Mouse (Mus musculus): ENCODE measurements at regions not wholly inside any gene's neighbourhood (a gene's known extent, or its start where the extent isn't known, plus 50 kb on each side); places are given as distances from the start of the nearest gene placed in this dataset.
A peak's percentile ranks its signal among the peaks of the same experiment; 100 is the strongest.

DNA sequence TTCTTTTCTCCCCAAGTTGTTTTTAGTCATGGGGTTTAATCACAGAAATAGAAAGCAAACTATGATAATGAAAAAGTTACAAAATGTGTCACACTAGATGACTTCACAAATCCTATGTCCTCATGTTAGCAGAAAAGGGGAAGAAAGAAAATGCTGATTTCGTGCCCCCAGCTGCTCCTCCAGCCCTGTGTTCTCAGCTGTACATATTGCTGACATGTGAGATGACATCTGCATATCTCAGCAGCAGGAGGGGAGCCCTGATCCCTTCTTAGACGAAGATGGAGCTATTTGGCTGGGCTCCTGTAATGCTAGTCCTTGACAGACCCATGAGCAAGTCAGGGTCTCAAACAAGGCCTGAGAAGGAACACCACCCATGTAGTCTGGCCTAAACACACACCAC, 162.1 kb upstream of the Pgrmc2 start:
- H3K4me1 ChIP-seq (replicated peaks): no peaks in the 10 kb centered on the region
- no peak overlapping the region for H3K4me3 ChIP-seq (replicated peaks)
- no peak overlapping the region for H3K9ac ChIP-seq
- ATAC-seq (ENCODE audit: insufficient read depth): no peak
- 23% methylated on average over 2 of the region's 2 CpGs for WGBS (ENCODE audit: insufficient replicate concordance)
- no peaks in the 10 kb centered on the region for H3K36me3 ChIP-seq (replicated peaks)
- no peak overlapping the region for H3K4me2 ChIP-seq
- H3K27ac ChIP-seq (replicated peaks): no peak overlapping the region
- no peaks in the 10 kb centered on the region for H3K27me3 ChIP-seq
- no peaks in the 10 kb centered on the region for H3K9me3 ChIP-seq (replicated peaks)

DNA sequence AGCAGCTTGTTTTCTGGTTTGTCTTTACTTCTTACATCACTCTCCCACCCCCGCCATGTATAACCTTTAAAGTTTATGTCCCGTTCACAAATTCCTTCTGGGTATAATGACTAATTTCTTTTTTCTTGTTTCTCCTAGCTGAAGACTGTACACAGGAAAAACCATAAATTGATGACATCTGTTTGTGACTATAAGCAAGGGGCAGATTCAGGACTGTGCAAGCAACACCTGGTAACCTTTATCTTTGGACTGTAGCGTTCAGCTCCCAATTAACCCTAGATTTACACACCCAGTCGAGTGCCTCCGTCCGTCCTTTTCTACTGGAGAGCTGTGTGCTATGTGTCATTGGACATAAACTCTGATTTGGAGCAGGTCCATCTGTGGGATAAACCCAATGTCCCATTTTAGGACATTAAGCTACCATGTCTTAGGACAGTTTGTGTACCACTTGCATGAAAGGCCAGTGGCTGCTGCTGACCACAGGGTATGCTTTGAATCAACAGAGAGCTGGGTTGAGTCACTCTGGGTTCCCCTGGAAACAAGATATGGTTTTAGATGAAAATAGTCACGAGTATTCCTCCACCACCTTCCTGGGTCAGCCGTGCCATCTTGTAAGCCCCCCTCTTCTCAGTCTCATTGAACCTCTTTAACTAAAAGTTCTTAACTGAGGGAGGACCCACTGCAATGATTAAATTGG, 159.2 kb upstream of the Pgrmc2 start:
- Histone ChIP-seq H3K4me2 (no peak overlapping the region), H3K9me3 (replicated peaks) (no peaks in the 10 kb centered on the region), H3K36me3 (replicated peaks) (no peaks in the 10 kb centered on the region), H3K27me3 (no peaks in the 10 kb centered on the region), H3K27ac (replicated peaks) (no peak overlapping the region), H3K4me3 (replicated peaks) (no peak overlapping the region), H3K9ac (no peak overlapping the region), H3K4me1 (replicated peaks) (no peaks in the 10 kb centered on the region)
- no peak for ATAC-seq (ENCODE audit: insufficient read depth)
- 66% methylated on average over 8 of the region's 8 CpGs for WGBS (ENCODE audit: insufficient replicate concordance)

DNA sequence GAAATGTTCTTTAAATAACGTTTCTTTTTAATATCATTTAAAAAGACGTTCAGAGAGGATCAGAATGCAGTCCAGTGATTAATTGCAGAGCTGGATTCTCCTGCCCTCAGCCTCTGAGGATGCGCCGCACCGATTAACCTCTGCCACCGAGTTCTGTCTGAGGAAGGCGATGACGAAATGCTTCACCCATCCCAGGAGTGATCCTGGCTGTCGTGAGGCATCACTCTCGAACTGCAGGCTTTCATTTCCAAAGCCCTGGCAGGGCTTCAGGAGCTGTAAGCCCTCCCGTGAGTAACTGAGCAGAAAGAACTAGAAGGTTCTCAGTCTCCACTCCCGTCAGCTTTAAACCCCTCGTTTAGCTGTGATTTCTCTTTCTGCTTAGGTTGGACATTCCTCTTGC, 157.0 kb upstream of the Pgrmc2 start:
- no peaks in the 10 kb centered on the region for H3K4me1 ChIP-seq (replicated peaks)
- H3K27me3 ChIP-seq: no peaks in the 10 kb centered on the region
- H3K36me3 ChIP-seq (replicated peaks): no peaks in the 10 kb centered on the region
- no peak overlapping the region for H3K9ac ChIP-seq
- no peak overlapping the region for H3K4me3 ChIP-seq (replicated peaks)
- WGBS (ENCODE audit: insufficient replicate concordance): 62% methylated on average over 13 of the region's 13 CpGs
- no peak overlapping the region for H3K4me2 ChIP-seq
- H3K9me3 ChIP-seq (replicated peaks): no peaks in the 10 kb centered on the region
- no peak overlapping the region for H3K27ac ChIP-seq (replicated peaks)
- ATAC-seq (ENCODE audit: insufficient read depth): no peak

DNA sequence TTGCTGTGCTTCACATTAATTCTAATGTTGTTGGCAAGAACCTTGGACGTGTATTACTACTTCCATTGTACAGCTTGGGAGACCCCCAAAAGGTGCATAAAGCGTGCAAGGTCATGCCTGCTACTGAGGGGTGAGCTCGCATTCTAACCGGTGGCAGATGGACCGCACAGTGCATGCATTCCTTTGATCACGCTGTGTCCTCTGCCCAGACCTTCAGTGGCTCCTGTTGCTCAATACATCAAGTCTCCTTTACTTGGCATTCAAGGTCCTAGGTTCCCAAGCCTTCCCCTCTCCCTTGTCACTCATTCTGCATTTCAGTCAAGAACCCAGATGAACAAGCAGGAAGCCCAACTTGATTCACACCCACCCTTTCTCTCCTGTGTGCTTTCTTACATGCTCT, 156.4 kb upstream of the Pgrmc2 start:
- 73% methylated on average over 6 of the region's 6 CpGs for WGBS (ENCODE audit: insufficient replicate concordance)
- Histone ChIP-seq H3K9me3 (replicated peaks) (no peaks in the 10 kb centered on the region), H3K4me1 (replicated peaks) (no peaks in the 10 kb centered on the region), H3K9ac (no peak overlapping the region), H3K4me3 (replicated peaks) (no peak overlapping the region), H3K36me3 (replicated peaks) (no peaks in the 10 kb centered on the region), H3K4me2 (no peak overlapping the region), H3K27ac (replicated peaks) (no peak overlapping the region), H3K27me3 (no peaks in the 10 kb centered on the region)
- ATAC-seq (ENCODE audit: insufficient read depth): no peak

DNA sequence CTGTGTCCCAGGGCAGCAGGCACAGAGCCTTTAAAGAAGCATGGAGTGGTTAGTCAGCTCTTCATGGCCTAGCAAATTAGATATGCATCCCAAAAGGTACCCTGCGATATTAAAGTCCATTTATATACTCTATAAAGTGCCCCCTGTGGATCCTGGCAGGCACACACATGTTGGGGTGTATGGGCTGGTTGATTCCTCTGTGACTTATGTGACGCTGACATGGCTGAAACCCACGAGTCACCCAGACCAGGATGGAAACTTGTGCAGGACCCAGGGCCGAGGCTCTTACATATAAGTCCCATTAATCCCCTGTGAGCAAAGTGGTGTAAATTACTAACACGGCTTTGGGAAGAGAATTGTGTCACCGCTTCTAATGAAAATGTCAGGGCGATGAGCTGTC, 155.2 kb upstream of the Pgrmc2 start:
- no peaks in the 10 kb centered on the region for H3K9me3 ChIP-seq (replicated peaks)
- no peaks in the 10 kb centered on the region for H3K36me3 ChIP-seq (replicated peaks)
- H3K4me3 ChIP-seq (replicated peaks): no peak overlapping the region
- no peaks in the 10 kb centered on the region for H3K27me3 ChIP-seq
- no peak overlapping the region for H3K27ac ChIP-seq (replicated peaks)
- no peak overlapping the region for H3K9ac ChIP-seq
- 67% methylated on average over 7 of the region's 7 CpGs for WGBS (ENCODE audit: insufficient replicate concordance)
- no peak overlapping the region for H3K4me2 ChIP-seq
- H3K4me1 ChIP-seq (replicated peaks): no peaks in the 10 kb centered on the region
- ATAC-seq (ENCODE audit: insufficient read depth): no peak

DNA sequence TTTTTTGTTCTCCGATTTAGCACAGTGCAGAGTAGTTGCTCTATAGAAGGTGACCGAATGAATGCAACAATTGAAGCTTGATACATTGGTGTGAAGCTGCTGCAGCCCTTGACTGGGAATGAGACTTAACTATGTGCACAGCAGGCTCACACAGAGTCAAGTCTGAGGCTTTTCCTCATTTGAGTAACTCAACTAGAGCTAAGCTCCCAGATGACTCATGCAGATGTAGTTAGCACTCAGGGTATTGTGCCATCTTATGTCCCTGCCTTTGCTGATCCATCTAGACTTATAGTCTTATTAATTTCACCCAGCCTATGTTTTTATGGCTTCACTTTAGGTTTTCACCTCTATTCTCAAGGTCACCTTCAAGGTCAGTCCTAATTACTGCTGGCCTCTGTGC, 152.8 kb upstream of the Pgrmc2 start:
- no peak overlapping the region for H3K4me3 ChIP-seq (replicated peaks)
- H3K27ac ChIP-seq (replicated peaks): no peak overlapping the region
- WGBS (ENCODE audit: insufficient replicate concordance): 66% methylated on average over 2 of the region's 2 CpGs
- no peaks in the 10 kb centered on the region for H3K36me3 ChIP-seq (replicated peaks)
- H3K9me3 ChIP-seq (replicated peaks): no peaks in the 10 kb centered on the region
- H3K4me1 ChIP-seq (replicated peaks): no peaks in the 10 kb centered on the region
- no peaks in the 10 kb centered on the region for H3K27me3 ChIP-seq
- no peak overlapping the region for H3K4me2 ChIP-seq
- no peak overlapping the region for H3K9ac ChIP-seq
- no peak for ATAC-seq (ENCODE audit: insufficient read depth)

DNA sequence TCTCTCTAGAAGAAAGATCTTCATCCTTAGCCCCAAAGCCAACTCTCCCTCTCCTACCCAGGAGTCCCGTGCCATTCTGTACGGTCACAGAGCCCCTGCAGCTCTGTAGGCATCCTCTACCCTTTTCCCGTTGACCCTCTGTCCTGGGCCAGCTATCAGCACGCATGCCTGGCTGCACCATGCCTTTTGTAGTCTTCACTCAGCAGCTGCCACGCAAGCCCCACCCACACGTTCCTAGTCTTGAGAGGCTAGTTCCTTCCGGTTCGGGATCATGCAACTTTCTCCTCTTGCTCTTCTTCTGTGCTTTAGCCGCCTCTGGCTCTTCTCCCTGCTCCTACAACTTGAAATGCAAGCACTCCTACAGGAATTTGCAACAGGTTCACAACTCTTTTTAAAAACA, 152.1 kb upstream of the Pgrmc2 start:
- Histone ChIP-seq H3K4me2 (no peak overlapping the region), H3K36me3 (replicated peaks) (no peaks in the 10 kb centered on the region), H3K27ac (replicated peaks) (no peak overlapping the region), H3K4me1 (replicated peaks) (no peaks in the 10 kb centered on the region), H3K9ac (no peak overlapping the region), H3K4me3 (replicated peaks) (no peak overlapping the region), H3K27me3 (no peaks in the 10 kb centered on the region), H3K9me3 (replicated peaks) (no peaks in the 10 kb centered on the region)
- no peak for ATAC-seq (ENCODE audit: insufficient read depth)
- 41% methylated on average over 9 of the region's 9 CpGs for WGBS (ENCODE audit: insufficient replicate concordance)

DNA sequence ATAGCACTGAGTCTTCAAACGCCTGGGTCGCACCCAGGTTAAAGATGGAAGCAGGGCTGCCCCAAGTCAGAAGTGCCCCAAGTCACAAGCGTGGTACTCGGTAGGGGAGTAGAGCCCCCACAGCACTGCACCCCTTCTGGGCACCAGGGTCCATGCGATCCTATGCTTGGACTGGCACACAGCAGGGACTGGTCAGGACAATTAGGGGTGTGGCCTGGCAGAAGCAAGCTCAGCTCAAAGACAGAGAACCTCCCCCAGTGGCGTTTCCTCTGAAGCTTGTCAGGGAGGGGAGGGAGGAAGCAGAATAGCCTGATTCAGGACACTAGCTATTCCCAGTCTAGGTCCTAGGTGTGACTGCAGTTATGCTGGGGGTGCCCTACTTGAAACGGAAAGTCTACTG, 151.3 kb upstream of the Pgrmc2 start:
- 54% methylated on average over 7 of the region's 7 CpGs for WGBS (ENCODE audit: insufficient replicate concordance)
- Histone ChIP-seq H3K4me2 (no peak overlapping the region), H3K9ac (no peak overlapping the region), H3K27ac (replicated peaks) (no peak overlapping the region), H3K36me3 (replicated peaks) (no peaks in the 10 kb centered on the region), H3K4me3 (replicated peaks) (no peak overlapping the region), H3K4me1 (replicated peaks) (no peaks in the 10 kb centered on the region), H3K9me3 (replicated peaks) (no peaks in the 10 kb centered on the region), H3K27me3 (no peaks in the 10 kb centered on the region)
- no peak for ATAC-seq (ENCODE audit: insufficient read depth)

DNA sequence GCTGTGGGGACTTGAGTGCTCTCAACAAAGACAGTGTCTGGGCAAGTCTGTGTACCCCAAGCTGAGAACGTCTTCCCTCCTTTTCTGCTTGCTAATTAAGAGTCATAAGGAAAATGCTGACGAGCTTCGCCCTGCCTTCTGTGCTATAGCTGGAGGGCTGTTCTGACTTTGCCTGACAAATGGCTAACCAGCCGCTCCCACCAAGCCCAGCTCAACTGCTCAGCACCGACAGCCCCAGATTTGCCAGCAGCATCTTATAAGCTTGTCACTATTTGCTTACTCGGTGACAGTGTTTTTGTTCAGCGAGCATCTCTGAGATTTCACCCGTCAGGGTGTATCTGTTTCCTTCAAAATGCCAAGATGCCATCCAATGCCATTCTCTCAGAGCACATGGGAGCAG, 150.6 kb upstream of the Pgrmc2 start:
- no peak overlapping the region for H3K9ac ChIP-seq
- 68% methylated on average over 8 of the region's 8 CpGs for WGBS (ENCODE audit: insufficient replicate concordance)
- no peak for ATAC-seq (ENCODE audit: insufficient read depth)
- no peak overlapping the region for H3K4me3 ChIP-seq (replicated peaks)
- H3K36me3 ChIP-seq (replicated peaks): no peaks in the 10 kb centered on the region
- H3K4me2 ChIP-seq: no peak overlapping the region
- no peaks in the 10 kb centered on the region for H3K9me3 ChIP-seq (replicated peaks)
- H3K4me1 ChIP-seq (replicated peaks): no peaks in the 10 kb centered on the region
- H3K27me3 ChIP-seq: no peaks in the 10 kb centered on the region
- no peak overlapping the region for H3K27ac ChIP-seq (replicated peaks)

DNA sequence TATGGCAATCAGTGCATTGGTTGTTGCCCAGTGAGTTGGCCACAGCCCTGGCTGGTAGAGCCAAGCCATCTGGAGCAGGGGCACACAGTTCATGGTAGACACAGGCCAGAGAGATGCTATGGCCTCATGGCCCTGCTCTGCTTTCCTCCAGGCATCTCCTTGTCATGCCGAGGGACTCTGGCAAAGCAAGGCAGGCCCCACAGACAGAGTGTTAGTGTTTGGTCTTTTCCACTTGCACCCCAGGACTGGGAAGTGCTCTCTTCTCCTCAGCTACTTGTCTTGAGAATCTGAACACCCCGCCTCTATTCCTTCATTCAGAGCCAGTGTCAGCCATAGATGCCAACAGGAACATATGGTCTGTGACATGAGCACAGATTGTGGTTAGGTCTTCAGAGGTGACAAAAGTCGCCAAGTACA, 148.1 kb upstream of the Pgrmc2 start:
- 57% methylated on average over 3 of the region's 3 CpGs for WGBS (ENCODE audit: insufficient replicate concordance)
- Histone ChIP-seq H3K27ac (replicated peaks) (no peak overlapping the region), H3K4me1 (replicated peaks) (no peaks in the 10 kb centered on the region), H3K9ac (no peak overlapping the region), H3K27me3 (no peaks in the 10 kb centered on the region), H3K36me3 (replicated peaks) (no peaks in the 10 kb centered on the region), H3K9me3 (replicated peaks) (no peaks in the 10 kb centered on the region), H3K4me2 (no peak overlapping the region), H3K4me3 (replicated peaks) (no peak overlapping the region)
- no peak for ATAC-seq (ENCODE audit: insufficient read depth)

DNA sequence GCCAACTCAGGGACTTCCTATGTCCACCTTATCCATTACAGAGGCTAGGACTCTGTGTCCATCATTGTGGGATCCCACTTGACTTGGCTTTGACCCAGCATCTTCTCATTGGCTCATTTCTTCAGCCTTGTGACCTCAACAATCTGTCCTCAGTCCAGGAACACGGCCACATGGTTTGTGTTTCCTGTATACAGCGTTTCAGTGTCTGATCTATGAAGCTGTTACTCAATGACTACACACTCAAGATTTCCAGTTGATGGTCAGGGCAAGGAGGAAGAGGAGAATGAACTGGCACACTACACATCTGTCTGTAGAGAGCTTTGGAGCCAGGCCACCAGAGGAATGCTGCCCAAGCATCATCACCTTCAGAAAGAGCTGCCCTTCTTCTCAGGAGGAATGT, 146.6 kb upstream of the Pgrmc2 start:
- no peaks in the 10 kb centered on the region for H3K9me3 ChIP-seq (replicated peaks)
- H3K4me3 ChIP-seq (replicated peaks): no peak overlapping the region
- H3K36me3 ChIP-seq (replicated peaks): no peaks in the 10 kb centered on the region
- no peak for ATAC-seq (ENCODE audit: insufficient read depth)
- H3K4me2 ChIP-seq: no peak overlapping the region
- H3K27me3 ChIP-seq: no peaks in the 10 kb centered on the region
- H3K4me1 ChIP-seq (replicated peaks): no peaks in the 10 kb centered on the region
- H3K9ac ChIP-seq: no peak overlapping the region
- 27% methylated on average over 2 of the region's 2 CpGs for WGBS (ENCODE audit: insufficient replicate concordance)
- H3K27ac ChIP-seq (replicated peaks): no peak overlapping the region

DNA sequence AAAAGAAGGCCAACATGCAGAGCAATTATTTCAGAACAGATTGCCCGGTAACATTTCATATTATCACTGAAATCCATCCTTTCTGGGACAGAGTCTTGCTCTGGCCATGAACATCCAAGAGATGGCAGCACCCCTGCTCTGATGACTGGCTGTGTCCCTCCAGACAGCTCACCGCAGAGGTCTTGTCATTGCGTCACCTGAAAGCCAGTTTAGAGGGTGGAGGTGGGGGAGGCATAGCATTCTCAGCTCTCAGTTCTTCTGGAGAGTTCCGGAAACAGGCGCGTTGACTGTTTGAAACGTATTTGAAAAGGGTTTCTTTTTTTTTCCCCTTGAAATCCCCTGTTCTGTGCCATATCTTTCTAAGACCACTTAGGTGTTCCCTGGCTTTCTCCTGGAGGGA, 145.7 kb upstream of the Pgrmc2 start:
- H3K4me3 ChIP-seq (replicated peaks): no peak overlapping the region
- 0 out of 2 replicates have a peak, but pooled peaks have one; percentile 47 for ATAC-seq (ENCODE audit: insufficient read depth)
- H3K27me3 ChIP-seq: no peaks in the 10 kb centered on the region

More for the DNA sequence above, 145.7 kb upstream of the Pgrmc2 start:
- 13% methylated on average over 7 of the region's 7 CpGs for WGBS (ENCODE audit: insufficient replicate concordance)
- no peak overlapping the region for H3K9ac ChIP-seq
- no peaks in the 10 kb centered on the region for H3K4me1 ChIP-seq (replicated peaks)
- no peak overlapping the region for H3K4me2 ChIP-seq
- no peak overlapping the region for H3K27ac ChIP-seq (replicated peaks)
- H3K36me3 ChIP-seq (replicated peaks): no peaks in the 10 kb centered on the region
- H3K9me3 ChIP-seq (replicated peaks): no peaks in the 10 kb centered on the region

Measured in liver, embryonic 15.5 days (tissue).